ENCODE assay signal across 30 mouse cellular contexts in the genomic region with DNA sequence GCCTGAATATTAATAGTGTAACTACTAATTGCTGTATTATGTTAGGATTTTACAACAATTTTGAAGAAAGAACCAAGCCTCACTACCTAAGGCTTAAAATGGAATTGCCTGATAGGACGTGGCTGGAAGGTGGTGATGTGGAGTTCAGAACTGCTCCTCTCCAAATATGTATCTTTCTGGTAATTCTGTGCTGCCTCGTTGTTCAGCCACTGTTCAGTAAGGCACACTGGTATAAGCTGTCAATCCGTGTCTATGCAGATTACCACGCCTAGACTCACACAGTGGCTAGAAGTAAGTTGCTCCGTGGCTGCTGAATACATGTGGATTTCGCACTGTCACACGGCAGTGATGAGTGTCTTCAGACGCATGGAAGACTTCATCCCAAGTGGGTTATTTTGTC. TPM values are rescaled to one million over a fixed set of nuclear protein-coding genes. Genes with fewer than 3 reads are reported as not detected.
"Had no signal": no experiment of that assay in that cellular context is flagged by ENCODE, and none has a peak within 500 bp of the region (broad histone marks: within the 10 kb centered on the region; RNA-seq: fewer than 3 reads in every experiment).

No protein-coding gene starts in this region.

- H3K27ac ChIP-seq: hindbrain, embryonic 13.5 days; hindbrain, embryonic 15.5 days; hindbrain, postnatal 0 days; kidney, embryonic 15.5 days; kidney, postnatal 0 days; limb, embryonic 13.5 days; limb, embryonic 15.5 days; liver, embryonic 12.5 days; liver, embryonic 14.5 days had no signal

- H3K9ac ChIP-seq: heart, embryonic 12.5 days; hindbrain, embryonic 13.5 days; hindbrain, embryonic 15.5 days; kidney, embryonic 15.5 days; limb, embryonic 13.5 days; limb, embryonic 15.5 days; liver, embryonic 12.5 days; liver, embryonic 14.5 days had no signal

- ATAC-seq: hindbrain, postnatal 0 days; intestine, embryonic 16.5 days; liver, embryonic 12.5 days had no signal

- H3K4me1 ChIP-seq: hindbrain, embryonic 15.5 days; liver, embryonic 12.5 days had no signal

- H3K27me3 ChIP-seq: heart, embryonic 12.5 days; hindbrain, embryonic 15.5 days; kidney, embryonic 15.5 days; limb, embryonic 13.5 days; limb, embryonic 15.5 days; liver, embryonic 12.5 days had no signal

- H3K4me2 ChIP-seq: heart, embryonic 12.5 days; hindbrain, embryonic 13.5 days; hindbrain, embryonic 15.5 days; kidney, embryonic 15.5 days; limb, embryonic 13.5 days; limb, embryonic 15.5 days; liver, embryonic 12.5 days had no signal

- H3K9me3 ChIP-seq: heart, embryonic 12.5 days; hindbrain, embryonic 13.5 days; hindbrain, embryonic 15.5 days; kidney, embryonic 15.5 days; limb, embryonic 13.5 days; limb, embryonic 15.5 days; liver, embryonic 12.5 days had no signal

- H3K4me3 ChIP-seq: heart, embryonic 12.5 days; hindbrain, embryonic 13.5 days; hindbrain, embryonic 15.5 days; kidney, embryonic 15.5 days; limb, embryonic 13.5 days; limb, embryonic 15.5 days; liver, embryonic 12.5 days had no signal

- DNase-seq: gastrocnemius, postnatal 14 days; gastrocnemius, postnatal 36 days; heart, adult 18-20 months; heart, postnatal 10 days; heart, postnatal 36 days; kidney, adult 11 months; kidney, adult 2 months; kidney, adult 9 months; kidney, postnatal 36 days; layer of hippocampus, adult 9-11 months; layer of hippocampus, postnatal 36 days; left cerebral cortex, postnatal 4 days had no signal

RNA-seq across cellular contexts. Expression of a gene that starts 4.9 kb away (rescaled TPM):
- total RNA-seq: gastrocnemius, adult 18-20 months; gastrocnemius, adult 8-10 months; gastrocnemius, postnatal 36 days; heart, adult 8-10 months; heart, postnatal 36 days; hematopoietic stem cell, adult 5-6 weeks; liver, adult 2 months had no signal
- polyA plus RNA-seq: heart, embryonic 14.5 days; hindbrain, embryonic 11.5 days; liver, adult 2 months had no signal

RNA-seq across cellular contexts. Expression of a gene that starts 59.9 kb away (rescaled TPM):
- total RNA-seq: hematopoietic stem cell, adult 5-6 weeks had no signal
